Mouse (Mus musculus) megakaryocyte, embryonic 14.5 days (primary cell): ENCODE data around the gene Ntrk2. TPM values are rescaled to one million over a fixed set of nuclear protein-coding genes. Genes with fewer than 3 reads are reported as not detected.

ENCODE experiments used
- H3K27me3 ChIP-seq: replicated peaks from 2 replicates; pipeline ENCODE3; 2012; ENCODE audit warnings: inconsistent platforms
- H3K36me3 ChIP-seq: replicated peaks from 2 replicates; pipeline ENCODE3; 2012; ENCODE audit warnings: low read length, inconsistent platforms, mixed read lengths
- H3K4me1 ChIP-seq: 2 replicates; pipeline ENCODE4 v1.6.1; 2012; ENCODE audit warnings: inconsistent platforms
- H3K4me3 ChIP-seq: replicated peaks from 2 replicates; pipeline ENCODE3; 2012; ENCODE audit warnings: moderate library complexity, mild to moderate bottlenecking, inconsistent platforms
- H3K9me3 ChIP-seq: 2 replicates; pipeline ENCODE4 v1.6.1; 2012; ENCODE audit warnings: inconsistent platforms
- FLI1 ChIP-seq: IDR thresholded peaks from 2 replicates; pipeline ENCODE4 v1.6.1; 2012; ENCODE audit warnings: low read length, inconsistent platforms, mixed read lengths
- GATA1 ChIP-seq: IDR thresholded peaks from 3 replicates; pipeline ENCODE4 v1.6.1; 2012; ENCODE audit warnings: mixed read lengths, low read length, inconsistent platforms, borderline replicate concordance
- polyA plus RNA-seq: library from polyadenylated mRNA; stranded (reverse); fragments of >175 nt; gene quantifications from 2 replicates; pipeline ENCODE4 v1.2.3, GENCODE M21; 2012; ENCODE audit warnings: low replicate concordance; ENCODE audit not compliant: insufficient read depth

Gene Ntrk2
- polyA plus RNA-seq, 1 experiment, result not detected

DNA sequence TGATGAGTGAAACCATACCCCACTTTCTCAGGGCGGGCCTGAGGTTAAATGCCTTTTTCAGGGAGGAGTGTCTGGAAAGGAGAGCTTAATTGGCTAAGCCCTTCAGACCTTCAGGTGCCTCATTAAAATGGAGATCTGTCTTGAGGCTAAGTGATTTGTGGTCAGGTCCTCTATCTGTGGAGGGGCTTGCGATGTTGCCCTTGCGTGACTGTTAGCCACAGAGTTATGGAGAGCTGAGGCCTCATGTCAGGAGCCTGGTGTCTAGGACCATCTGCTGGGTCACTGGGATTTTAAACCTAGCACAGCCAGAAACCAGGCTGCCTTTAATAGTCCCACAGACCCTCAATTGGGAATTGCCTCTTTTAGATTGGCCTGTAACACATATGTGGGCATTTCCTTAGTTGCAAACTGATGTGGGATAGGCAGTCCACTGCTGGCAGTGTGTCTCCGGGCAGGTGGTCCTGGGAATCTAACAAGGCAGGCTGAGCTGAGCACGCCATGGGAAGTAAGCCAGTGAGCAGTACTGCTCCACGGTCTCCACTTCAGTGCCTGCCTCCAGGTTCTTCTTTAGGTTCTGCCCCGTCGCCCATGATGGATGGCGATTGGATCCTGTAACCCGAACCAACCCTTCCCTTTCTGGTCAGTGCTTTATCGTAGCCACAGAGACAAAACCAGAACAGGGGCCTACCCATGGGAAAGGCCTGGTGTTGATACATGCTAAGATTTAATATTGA is 152.0 kb downstream of the Ntrk2 start:
- Histone ChIP-seq H3K27me3 (no peaks in the 10 kb centered on the region), H3K9me3 (peaks cover 47% of the 10 kb centered on the region), H3K36me3 (no peaks in the 10 kb centered on the region), H3K4me1 (no peaks in the 10 kb centered on the region), H3K4me3 (no peak overlapping the region)
- no peak for TF ChIP-seq FLI1
- no peak for TF ChIP-seq GATA1

DNA sequence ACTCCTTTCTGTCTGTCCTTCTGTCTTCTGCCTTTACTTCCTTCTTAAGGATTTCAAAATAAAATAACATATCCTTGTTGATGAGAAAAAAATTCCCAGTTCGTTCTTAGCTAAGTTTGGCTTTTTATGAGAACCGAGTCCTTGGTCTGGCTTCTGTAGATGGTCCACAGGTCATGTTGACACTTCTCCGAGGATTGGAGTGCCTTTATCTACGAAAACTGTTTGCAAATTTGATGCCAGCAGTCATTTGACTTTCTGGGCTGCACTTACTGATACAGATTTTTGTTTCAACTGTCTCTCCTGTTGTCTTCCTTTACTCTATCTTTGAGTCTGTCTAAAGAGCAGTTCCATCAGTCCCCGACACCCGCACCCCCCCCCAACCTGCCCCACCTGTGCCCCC is 154.0 kb downstream of the Ntrk2 start:
- TF ChIP-seq GATA1 (no peak), FLI1 (no peak)
- Histone ChIP-seq H3K4me1 (no peaks in the 10 kb centered on the region), H3K27me3 (no peaks in the 10 kb centered on the region), H3K9me3 (peaks cover 56% of the 10 kb centered on the region), H3K36me3 (no peaks in the 10 kb centered on the region), H3K4me3 (no peak overlapping the region)

DNA sequence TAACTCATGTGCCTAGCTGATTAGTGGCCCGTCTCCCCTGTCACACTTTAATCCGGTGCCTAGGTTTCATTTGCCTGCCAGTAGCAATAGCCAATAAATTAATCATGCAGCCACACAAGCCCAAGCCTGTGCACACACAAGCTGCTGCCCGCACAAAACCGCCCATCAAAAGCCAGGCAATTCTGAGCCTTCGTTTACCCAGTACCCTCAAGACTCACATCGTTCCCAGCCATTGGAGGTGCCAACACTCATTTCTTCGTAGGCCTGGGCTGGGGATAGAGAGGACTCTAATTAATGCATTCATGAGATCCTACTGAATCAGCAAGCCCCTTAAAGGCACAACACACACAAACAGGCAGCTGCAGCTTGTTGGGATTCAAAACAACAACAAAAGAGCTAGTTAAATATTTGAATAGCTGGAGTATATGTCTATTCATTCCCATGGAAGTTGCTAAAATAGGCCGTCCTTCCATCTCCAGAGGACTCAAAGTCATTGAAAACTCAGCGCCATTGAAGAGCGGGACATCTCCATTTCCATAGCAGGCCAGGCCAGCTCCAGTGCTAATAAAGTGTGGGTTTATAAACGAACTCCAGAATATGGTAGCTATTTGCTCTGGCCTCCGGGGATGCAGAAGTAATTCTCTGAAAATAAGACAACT is 158.5 kb downstream of the Ntrk2 start:
- no peaks in the 10 kb centered on the region for H3K36me3 ChIP-seq
- H3K9me3 ChIP-seq, result peaks cover 57% of the 10 kb centered on the region
- no peaks in the 10 kb centered on the region for H3K27me3 ChIP-seq
- H3K4me1 ChIP-seq, result no peaks in the 10 kb centered on the region
- TF ChIP-seq FLI1, result no peak
- no peak for TF ChIP-seq GATA1
- H3K4me3 ChIP-seq, result no peak overlapping the region

DNA sequence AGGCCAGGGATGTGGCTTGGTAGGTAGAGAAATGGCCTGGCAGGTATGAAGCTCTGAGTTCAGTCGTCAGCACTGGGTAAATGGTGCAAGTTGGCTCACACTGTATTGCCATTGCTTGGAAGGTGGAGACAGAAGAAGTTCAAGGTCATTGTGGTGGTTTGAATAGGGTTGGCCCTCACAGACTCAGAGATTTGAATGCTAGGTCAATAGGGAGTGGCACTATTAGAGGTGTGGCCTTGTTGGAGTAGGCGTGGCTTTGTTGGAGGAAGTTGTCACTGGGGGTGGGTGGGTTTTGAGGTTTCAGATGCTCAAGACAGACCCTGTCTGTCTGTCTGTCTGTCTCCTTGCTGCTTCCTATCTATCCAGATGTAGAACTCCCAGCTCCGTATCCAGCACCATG is 159.5 kb downstream of the Ntrk2 start:
- Histone ChIP-seq H3K27me3 (no peaks in the 10 kb centered on the region), H3K4me1 (no peaks in the 10 kb centered on the region), H3K9me3 (peaks cover 54% of the 10 kb centered on the region), H3K36me3 (no peaks in the 10 kb centered on the region), H3K4me3 (no peak overlapping the region)
- TF ChIP-seq FLI1, result no peak

DNA sequence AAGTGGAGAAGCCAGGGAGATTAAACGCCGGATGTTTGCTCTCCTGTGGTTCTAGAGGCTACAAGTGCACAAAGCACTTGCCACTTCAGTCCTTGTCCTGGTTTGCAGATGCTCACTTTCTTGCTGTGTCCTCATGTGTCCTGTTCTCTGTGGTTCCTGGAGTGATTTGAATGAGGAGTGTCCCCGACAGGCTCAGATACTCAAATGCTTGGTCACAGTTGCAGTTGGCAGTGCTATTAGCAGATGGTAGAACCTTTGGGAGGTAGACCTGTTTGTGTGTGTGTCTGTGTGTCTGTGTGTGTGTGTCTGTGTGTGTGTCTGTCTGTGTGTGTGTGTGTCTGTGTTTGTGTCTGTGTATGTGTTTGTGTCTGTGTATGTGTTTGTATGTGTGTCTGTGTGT is 160.1 kb downstream of the Ntrk2 start:
- Histone ChIP-seq H3K4me1 (no peaks in the 10 kb centered on the region), H3K4me3 (no peak overlapping the region), H3K27me3 (no peaks in the 10 kb centered on the region), H3K36me3 (no peaks in the 10 kb centered on the region), H3K9me3 (peaks cover 47% of the 10 kb centered on the region)
- TF ChIP-seq GATA1 (no peak), FLI1 (no peak)

- Histone ChIP-seq H3K4me3 (no peak overlapping the region), H3K27me3 (no peaks in the 10 kb centered on the region), H3K36me3 (no peaks in the 10 kb centered on the region), H3K4me1 (no peaks in the 10 kb centered on the region), H3K9me3 (peaks cover 31% of the 10 kb centered on the region)
- TF ChIP-seq GATA1, result no peak
- TF ChIP-seq FLI1, result no peak
These were observed 161.8 kb downstream of the Ntrk2 start for GRCm38 (mm10) chr13:58968168-58968567.

DNA sequence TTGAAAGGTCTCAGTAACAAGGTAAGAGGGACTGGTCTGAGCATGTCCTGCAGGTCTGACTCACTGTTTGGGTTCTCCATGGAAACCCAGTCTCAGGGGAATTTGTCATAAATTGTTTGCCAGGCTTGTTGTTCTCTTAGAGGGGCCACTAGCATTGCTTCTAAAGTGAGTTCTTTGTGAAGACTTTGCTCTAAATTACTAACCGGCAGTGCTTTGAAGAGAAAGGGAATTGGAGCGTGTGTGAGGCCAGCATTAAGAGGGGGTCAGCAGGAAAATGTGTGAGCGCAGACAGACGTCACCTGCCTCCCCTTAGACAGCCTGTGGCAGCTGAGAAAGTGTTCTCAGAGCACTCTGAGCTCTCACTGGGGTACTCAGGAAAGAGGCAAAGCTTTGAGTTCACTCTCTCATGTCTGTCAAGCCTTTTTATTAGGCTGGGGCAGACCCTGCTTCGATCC is 165.1 kb downstream of the Ntrk2 start:
- Histone ChIP-seq H3K4me1 (no peaks in the 10 kb centered on the region), H3K9me3 (peaks cover 13% of the 10 kb centered on the region), H3K36me3 (no peaks in the 10 kb centered on the region), H3K27me3 (no peaks in the 10 kb centered on the region), H3K4me3 (no peak overlapping the region)
- no peak for TF ChIP-seq GATA1
- TF ChIP-seq FLI1, result no peak

- H3K9me3 ChIP-seq, result peaks cover 12% of the 10 kb centered on the region
- TF ChIP-seq FLI1, result no peak
- TF ChIP-seq GATA1, result no peak
- H3K4me3 ChIP-seq, result no peak overlapping the region
- no peaks in the 10 kb centered on the region for H3K36me3 ChIP-seq
- H3K27me3 ChIP-seq, result no peaks in the 10 kb centered on the region
- H3K4me1 ChIP-seq, result no peaks in the 10 kb centered on the region
These were observed 166.1 kb downstream of the Ntrk2 start for GRCm38 (mm10) chr13:58972511-58972910.

DNA sequence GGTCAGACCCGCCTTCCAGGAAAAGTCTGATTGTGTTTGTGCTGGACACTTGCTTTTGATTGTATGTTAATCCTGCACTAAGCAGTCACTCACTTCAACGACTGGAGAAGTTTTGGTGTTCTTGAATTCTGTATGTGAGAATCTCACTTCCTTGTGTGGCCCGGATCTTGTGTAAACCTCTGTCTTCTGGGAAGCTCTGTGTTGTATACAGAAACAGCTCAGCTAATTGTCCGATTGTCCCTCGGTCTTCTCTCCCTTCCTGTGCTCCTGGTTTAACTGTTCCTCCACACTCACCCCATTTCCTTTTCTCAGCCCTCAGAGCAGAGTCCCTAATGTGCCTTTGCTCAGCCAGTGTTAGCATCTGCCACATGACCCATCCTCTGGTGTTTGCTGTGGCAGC is 190.1 kb downstream of the Ntrk2 start:
- Histone ChIP-seq H3K27me3 (no peaks in the 10 kb centered on the region), H3K4me3 (peak overlapping the region; percentile 46), H3K36me3 (no peaks in the 10 kb centered on the region), H3K4me1 (no peaks in the 10 kb centered on the region), H3K9me3 (peaks cover 38% of the 10 kb centered on the region)
- no peak for TF ChIP-seq GATA1
- TF ChIP-seq FLI1, result no peak

- no peaks in the 10 kb centered on the region for H3K4me1 ChIP-seq
- no peak for TF ChIP-seq FLI1
- no peak for TF ChIP-seq GATA1
- H3K9me3 ChIP-seq, result peaks cover 32% of the 10 kb centered on the region
- H3K4me3 ChIP-seq, result peak overlapping the region; percentile 50
- H3K27me3 ChIP-seq, result no peaks in the 10 kb centered on the region
- H3K36me3 ChIP-seq, result no peaks in the 10 kb centered on the region
These were observed 191.4 kb downstream of the Ntrk2 start for GRCm38 (mm10) chr13:58997763-58998162.
